Mouse (Mus musculus): ENCODE results near the gene Pde6b.

Pde6b gene

GRCm38 (mm10) chr5:108389744-108390143, 1.6 kb downstream of the Pde6b start:
- DNase-seq (ENCODE audit: low read depth, low spot score): no peak

GRCm38 (mm10) chr5:108403453-108403852, 15.3 kb downstream of the Pde6b start:
- DNase-seq (ENCODE audit: low read depth, low spot score): no peak

GRCm38 (mm10) chr5:108405460-108405859, 17.3 kb downstream of the Pde6b start:
- DNase-seq (ENCODE audit: low read depth, low spot score): no peak

GRCm38 (mm10) chr5:108406977-108407376, 18.8 kb downstream of the Pde6b start:
- DNase-seq (ENCODE audit: low read depth, low spot score): no peak

- no peak for DNase-seq (ENCODE audit: low read depth, low spot score)
Observed at GRCm38 (mm10) chr5:108414711-108415110, 26.5 kb downstream of the Pde6b start.

GRCm38 (mm10) chr5:108422741-108423140, 34.5 kb downstream of the Pde6b start:
- no peak for DNase-seq (ENCODE audit: low read depth, low spot score)

GRCm38 (mm10) chr5:108423427-108423826, 35.2 kb downstream of the Pde6b start:
- no peak for DNase-seq (ENCODE audit: low read depth, low spot score)

GRCm38 (mm10) chr5:108427186-108427585, 39.0 kb downstream of the Pde6b start:
- DNase-seq (ENCODE audit: low read depth, low spot score): peak; percentile 31

GRCm38 (mm10) chr5:108431196-108431595, 43.0 kb downstream of the Pde6b start:
- DNase-seq (ENCODE audit: low read depth, low spot score): no peak

GRCm38 (mm10) chr5:108433804-108434587, 45.8 kb downstream of the Pde6b start, which contains the start of gene Atp5k:
Gene Atp5k, minus strand, starts transcription at chr5:108434448.
- DNase-seq (ENCODE audit: low read depth, low spot score): peak; percentile 90

- DNase-seq (ENCODE audit: low read depth, low spot score): no peak
Observed at GRCm38 (mm10) chr5:108436101-108436500, 47.9 kb downstream of the Pde6b start.

- no peak for DNase-seq (ENCODE audit: low read depth, low spot score)
Observed at GRCm38 (mm10) chr5:108446973-108447372, 58.8 kb downstream of the Pde6b start.

GRCm38 (mm10) chr5:108447857-108448256, 59.7 kb downstream of the Pde6b start:
- no peak for DNase-seq (ENCODE audit: low read depth, low spot score)

GRCm38 (mm10) chr5:108448785-108449668, 60.8 kb downstream of the Pde6b start, which contains the start of gene Mfsd7a:
Gene Mfsd7a, minus strand, starts transcription at chr5:108448891.
- DNase-seq (ENCODE audit: low read depth, low spot score): peak; percentile 38

GRCm38 (mm10) chr5:108450837-108451540, 62.8 kb downstream of the Pde6b start:
- DNase-seq (ENCODE audit: low read depth, low spot score): no peak

- DNase-seq (ENCODE audit: low read depth, low spot score): no peak
Observed at GRCm38 (mm10) chr5:108451611-108452010, 63.4 kb downstream of the Pde6b start.

GRCm38 (mm10) chr5:108452422-108452821, 64.2 kb downstream of the Pde6b start:
- DNase-seq (ENCODE audit: low read depth, low spot score): no peak

- DNase-seq (ENCODE audit: low read depth, low spot score): no peak
Observed at GRCm38 (mm10) chr5:108454094-108454493, 65.9 kb downstream of the Pde6b start.

- DNase-seq (ENCODE audit: low read depth, low spot score): no peak
Observed at GRCm38 (mm10) chr5:108458706-108459105, 70.5 kb downstream of the Pde6b start.

- no peak for DNase-seq (ENCODE audit: low read depth, low spot score)
Observed at GRCm38 (mm10) chr5:108460461-108460860, 72.3 kb downstream of the Pde6b start.
